Mouse (Mus musculus): ENCODE results near the gene Atp1b2. TPM values are rescaled to one million over a fixed set of nuclear protein-coding genes. Genes with fewer than 3 reads are reported as not detected.
A peak's percentile ranks its signal among the peaks of the same experiment; 100 is the strongest.

Atp1b2 gene
- polyA plus RNA-seq, 1 experiment from 2014 or later: 1.5 TPM

MicroRNA genes within 50 kb of the gene (microRNA counts, 519-probe panel; counts per million panel counts)
- 684 counts per million, percentile 72 among the panel's probes with 10 or more counts for microRNA mmu-miR-467f

Small RNA genes within 50 kb of the gene (microRNA-seq; reads per million reads assigned to microRNA genes)
- not detected for gene Mir467f

Other genes starting within 250 kb of the Atp1b2 start
- gene Chd3, start 236.5 kb downstream of the Atp1b2 start, polyA plus RNA-seq (2016; fragmentation: Nextera tagmentation; extraction: Ambion mirVana): 35.1 and 70.5 TPM in 2 replicates
- gene Naa38, start 210.5 kb downstream of the Atp1b2 start, polyA plus RNA-seq (2016; fragmentation: Nextera tagmentation; extraction: Ambion mirVana): 140 and 151 TPM in 2 replicates
- gene Cyb5d1, start 210.3 kb downstream of the Atp1b2 start, polyA plus RNA-seq (2016; fragmentation: Nextera tagmentation; extraction: Ambion mirVana): 45.2 and 51.6 TPM in 2 replicates
- 23.0 and 24.7 TPM in 2 replicates for gene Tmem88, start 207.7 kb downstream of the Atp1b2 start, polyA plus RNA-seq (2016; fragmentation: Nextera tagmentation; extraction: Ambion mirVana)
- 36.6 and 40.8 TPM in 2 replicates for gene Kdm6b, start 192.3 kb downstream of the Atp1b2 start, polyA plus RNA-seq (2016; fragmentation: Nextera tagmentation; extraction: Ambion mirVana)
- 1.0 and 1.3 TPM in 2 replicates for gene Dnah2, start 56.8 kb downstream of the Atp1b2 start, polyA plus RNA-seq (2016; fragmentation: Nextera tagmentation; extraction: Ambion mirVana)
- gene Efnb3, start 45.7 kb downstream of the Atp1b2 start, polyA plus RNA-seq (2016; fragmentation: Nextera tagmentation; extraction: Ambion mirVana): 44.2 and 55.2 TPM in 2 replicates
- 52.3 and 52.8 TPM in 2 replicates for gene Wrap53, start 25.7 kb downstream of the Atp1b2 start, polyA plus RNA-seq (2016; fragmentation: Nextera tagmentation; extraction: Ambion mirVana)
- 243 and 267 TPM in 2 replicates for gene Trp53, start 25.6 kb downstream of the Atp1b2 start, polyA plus RNA-seq (2016; fragmentation: Nextera tagmentation; extraction: Ambion mirVana)
- gene Shbg, start 12.0 kb upstream of the Atp1b2 start, polyA plus RNA-seq (2016; fragmentation: Nextera tagmentation; extraction: Ambion mirVana): not detected in 2 replicates
- 9.1 and 13.7 TPM in 2 replicates for gene Sat2, start 16.1 kb upstream of the Atp1b2 start, polyA plus RNA-seq (2016; fragmentation: Nextera tagmentation; extraction: Ambion mirVana)
- 45.4 and 48.1 TPM in 2 replicates for gene Fxr2, start 27.0 kb upstream of the Atp1b2 start, polyA plus RNA-seq (2016; fragmentation: Nextera tagmentation; extraction: Ambion mirVana)
- 0.16 TPM in 1 of 2 replicates, not detected in the other for gene Sox15, start 49.4 kb upstream of the Atp1b2 start, polyA plus RNA-seq (2016; fragmentation: Nextera tagmentation; extraction: Ambion mirVana)
- 66.8 and 74.2 TPM in 2 replicates for gene Mpdu1, start 56.7 kb upstream of the Atp1b2 start, polyA plus RNA-seq (2016; fragmentation: Nextera tagmentation; extraction: Ambion mirVana)
- 3.5 and 3.6 TPM in 2 replicates for gene Cd68, start 60.2 kb upstream of the Atp1b2 start, polyA plus RNA-seq (2016; fragmentation: Nextera tagmentation; extraction: Ambion mirVana)
- 678 and 791 TPM in 2 replicates for gene Eif4a1, start 66.5 kb upstream of the Atp1b2 start, polyA plus RNA-seq (2016; fragmentation: Nextera tagmentation; extraction: Ambion mirVana)
- gene Senp3, start 76.1 kb upstream of the Atp1b2 start, polyA plus RNA-seq (2016; fragmentation: Nextera tagmentation; extraction: Ambion mirVana): 149 and 151 TPM in 2 replicates
- 0.20 and 0.45 TPM in 2 replicates for gene Tnfsf13, start 79.8 kb upstream of the Atp1b2 start, polyA plus RNA-seq (2016; fragmentation: Nextera tagmentation; extraction: Ambion mirVana)
- 3.0 and 4.2 TPM in 2 replicates for gene Tnfsf12, start 89.9 kb upstream of the Atp1b2 start, polyA plus RNA-seq (2016; fragmentation: Nextera tagmentation; extraction: Ambion mirVana)
- 0.53 and 0.73 TPM in 2 replicates for gene Tnfsfm13, start 90.2 kb upstream of the Atp1b2 start, polyA plus RNA-seq (2016; fragmentation: Nextera tagmentation; extraction: Ambion mirVana)
- gene Polr2a, start 152.7 kb upstream of the Atp1b2 start, polyA plus RNA-seq (2016; fragmentation: Nextera tagmentation; extraction: Ambion mirVana): 41.8 and 47.0 TPM in 2 replicates
- 0.09 and 0.10 TPM in 2 replicates for gene Slc35g3, start 156.0 kb upstream of the Atp1b2 start, polyA plus RNA-seq (2016; fragmentation: Nextera tagmentation; extraction: Ambion mirVana)
- gene Zbtb4, start 160.0 kb upstream of the Atp1b2 start, polyA plus RNA-seq (2016; fragmentation: Nextera tagmentation; extraction: Ambion mirVana): 0.25 and 0.59 TPM in 2 replicates
- gene Chrnb1, start 190.0 kb upstream of the Atp1b2 start, polyA plus RNA-seq (2016; fragmentation: Nextera tagmentation; extraction: Ambion mirVana): 0.87 and 2.5 TPM in 2 replicates
- 0.40 and 0.55 TPM in 2 replicates for gene Fgf11, start 195.9 kb upstream of the Atp1b2 start, polyA plus RNA-seq (2016; fragmentation: Nextera tagmentation; extraction: Ambion mirVana)
- 1.4 and 1.5 TPM in 2 replicates for gene Tmem102, start 199.7 kb upstream of the Atp1b2 start, polyA plus RNA-seq (2016; fragmentation: Nextera tagmentation; extraction: Ambion mirVana)
- gene Gm39566, start 209.4 kb upstream of the Atp1b2 start, polyA plus RNA-seq (2016; fragmentation: Nextera tagmentation; extraction: Ambion mirVana): not detected in 2 replicates
- not detected in 2 replicates for gene Spem2, start 212.5 kb upstream of the Atp1b2 start, polyA plus RNA-seq (2016; fragmentation: Nextera tagmentation; extraction: Ambion mirVana)
- gene Spem1, start 216.2 kb upstream of the Atp1b2 start, polyA plus RNA-seq (2016; fragmentation: Nextera tagmentation; extraction: Ambion mirVana): not detected in 2 replicates
- gene Nlgn2, start 231.8 kb upstream of the Atp1b2 start, polyA plus RNA-seq (2016; fragmentation: Nextera tagmentation; extraction: Ambion mirVana): 2.2 and 3.5 TPM in 2 replicates
- gene Tmem256, start 232.6 kb upstream of the Atp1b2 start, polyA plus RNA-seq (2016; fragmentation: Nextera tagmentation; extraction: Ambion mirVana): 269 and 280 TPM in 2 replicates
- gene Plscr3, start 240.4 kb upstream of the Atp1b2 start, polyA plus RNA-seq (2016; fragmentation: Nextera tagmentation; extraction: Ambion mirVana): 96.7 and 117 TPM in 2 replicates

Measured in limb, embryonic 10.5 days (tissue).